Comparison of ENCODE assay signal across 1 mouse cellular context in the genomic region with DNA sequence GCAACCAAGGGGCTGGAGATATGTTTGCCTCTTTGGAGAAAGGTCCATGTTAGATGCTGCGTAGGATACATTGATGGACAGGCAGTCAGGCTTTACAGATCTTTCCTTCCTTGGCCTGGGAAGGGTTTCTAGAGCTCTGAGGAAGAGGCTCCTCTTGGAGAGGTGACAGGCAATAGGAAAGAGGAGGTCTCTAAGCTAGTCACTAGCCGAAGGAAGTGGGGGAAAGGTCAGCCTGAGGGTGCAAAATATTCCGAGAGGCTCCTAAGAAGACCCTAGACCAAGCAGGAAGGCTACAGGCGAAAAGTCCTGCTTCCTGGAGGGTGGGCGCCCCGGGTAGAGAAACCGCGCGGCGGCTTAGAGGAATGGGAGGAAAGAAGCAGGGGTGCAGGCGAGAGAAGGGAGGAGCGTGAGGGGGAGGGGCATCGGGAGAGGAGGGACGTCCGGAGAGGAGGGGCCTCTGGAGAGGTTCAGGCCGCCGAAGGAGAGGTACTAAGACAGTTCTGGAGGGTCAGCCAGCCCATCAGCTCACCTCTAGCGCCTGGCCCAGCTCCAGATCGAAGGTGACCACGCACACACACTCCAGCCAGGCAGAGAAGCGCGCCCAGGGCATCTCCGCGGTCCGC.
TF ChIP-seq lines count a peak whose summit lies in the region.

No protein-coding gene starts in this region.

TF ChIP-seq in MEL, 35 proteins besides CTCF, POLR2A, EP300 and RAD21 (continued from another document):
- TF ChIP-seq NRF1 (IDR thresholded peaks at IDR 0.05; ENCODE audit: insufficient read depth, low read depth, low read length, poor library complexity, severe bottlenecking) (no peak), SMC3 (IDR thresholded peaks at IDR 0.05; ENCODE audit: low read depth, low read length) (no peak), ETS1 (IDR thresholded peaks at IDR 0.05; ENCODE audit: low read depth, low read length) (no peak), MAX (IDR thresholded peaks at IDR 0.05; ENCODE audit: low read length) (no peak), TBP (IDR thresholded peaks at IDR 0.05; ENCODE audit: low read depth, low read length) (peak; percentile 15; the same call in 1 of the 2 replicates), USF1 (IDR thresholded peaks at IDR 0.05; ENCODE audit: low read depth, low read length) (no peak), MXI1 (IDR thresholded peaks at IDR 0.05; ENCODE audit: low read depth, low read length) (peak; percentile 15; the same call in 1 of the 2 replicates)
